Mouse (Mus musculus) forebrain, embryonic 16.5 days (tissue): ENCODE data around the gene Tbx15. TPM values are rescaled to one million over a fixed set of nuclear protein-coding genes. Genes with fewer than 3 reads are reported as not detected.

Source experiments
- ATAC-seq: fragments of 200-750 bp; cut with Nextera tagmentation; 2 replicates; pipeline ENCODE4 v1.8.0; 2017; ENCODE audit warnings: mild to moderate bottlenecking, moderate library complexity
- H3K27ac ChIP-seq: fragments of 300-500 bp; sonication (generic); 2 replicates; pipeline ENCODE4 v1.5.1; 2014; ENCODE audit warnings: low read length, control low read depth
- H3K27me3 ChIP-seq: fragments of 300-500 bp; sonication (generic); replicated peaks from 2 replicates; pipeline ENCODE4 v1.6.1; 2014; ENCODE audit warnings: low read length; ENCODE audit not compliant: control insufficient read depth, insufficient read depth
- H3K36me3 ChIP-seq: fragments of 300-500 bp; sonication (generic); 2 replicates; pipeline ENCODE4 v1.6.1; 2014; ENCODE audit not compliant: control insufficient read depth, insufficient read depth
- H3K4me1 ChIP-seq: fragments of 300-500 bp; sonication (generic); replicated peaks from 2 replicates; pipeline ENCODE4 v1.6.1; 2014; ENCODE audit warnings: low read length; ENCODE audit not compliant: control insufficient read depth, insufficient read depth
- H3K4me2 ChIP-seq: fragments of 300-500 bp; sonication (generic); 2 replicates; pipeline ENCODE4 v1.6.1; 2014; ENCODE audit warnings: mild to moderate bottlenecking, low read length, control low read depth
- H3K4me3 ChIP-seq: fragments of 300-500 bp; sonication (generic); replicated peaks from 2 replicates; pipeline ENCODE4 v1.5.1; 2014; ENCODE audit warnings: mild to moderate bottlenecking, low read length, control low read depth
- H3K9ac ChIP-seq: fragments of 300-500 bp; sonication (generic); replicated peaks from 2 replicates; pipeline ENCODE4 v1.6.1; 2014; ENCODE audit warnings: low read depth, low read length, control low read depth
- H3K9me3 ChIP-seq: fragments of 300-500 bp; sonication (generic); 2 replicates; pipeline ENCODE4 v1.6.1; 2016; ENCODE audit warnings: low read length; ENCODE audit not compliant: control insufficient read depth
- WGBS: fragments of 180-500 bp; shearing (Covaris S2); extraction: QIAGEN DNeasy Blood & Tissue Kit; methylation state at CpG from one replicate; pipeline ENCODE4 v1.1.7; 2014; 5-methylcytosine and 5-hydroxymethylcytosine counted together
- polyA plus RNA-seq: library from polyadenylated mRNA; unstranded; fragments of >200 nt; fragmentation: Nextera tagmentation; extraction: Ambion mirVana; gene quantifications from 2 replicates; pipeline ENCODE4 v1.2.1, GENCODE M21; 2015

The Tbx15 gene
- polyA plus RNA-seq, 1 experiment from 2014 or later: 0.79 TPM

DNA sequence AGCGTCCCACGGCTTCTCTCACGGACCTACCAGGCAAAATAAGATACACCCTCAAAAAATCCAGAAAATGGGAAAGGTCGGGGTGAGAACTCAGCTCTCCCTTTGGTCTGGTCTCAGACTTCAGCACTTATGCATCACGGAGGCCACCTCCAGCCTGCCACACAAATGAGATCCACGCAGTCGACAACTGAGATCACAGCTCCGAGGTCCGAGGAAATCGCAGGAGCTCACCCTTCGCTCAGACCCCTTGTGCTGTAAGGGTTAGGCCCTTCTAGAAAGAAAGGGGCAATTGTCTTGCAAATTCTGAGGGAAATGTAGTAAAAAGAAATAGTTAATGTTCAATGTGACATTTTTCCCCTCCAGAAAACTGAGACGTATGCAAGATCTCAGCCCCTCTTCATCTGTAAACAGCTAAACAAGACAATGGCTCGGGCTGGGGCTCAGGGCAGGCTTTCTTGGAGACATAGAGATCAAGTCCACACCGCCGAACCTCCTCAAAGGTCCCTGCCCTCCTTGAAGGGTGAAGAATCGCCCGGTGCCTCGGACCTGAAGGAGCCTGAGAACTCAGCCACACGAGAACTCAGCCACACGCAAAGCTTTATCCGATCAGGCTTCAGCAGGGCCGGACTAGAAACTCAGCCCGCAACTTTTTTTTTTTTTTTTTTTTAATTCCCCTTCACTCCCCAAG is 4.9 kb upstream of the Tbx15 start:
- H3K9me3 ChIP-seq: no peaks in the 10 kb centered on the region
- no peak overlapping the region for H3K9ac ChIP-seq
- WGBS: 3% methylated on average over 23 of the region's 23 CpGs
- no peak overlapping the region for H3K4me3 ChIP-seq
- no peaks in the 10 kb centered on the region for H3K36me3 ChIP-seq
- H3K27ac ChIP-seq: no peak overlapping the region
- no peak for ATAC-seq
- peaks cover 78% of the 10 kb centered on the region for H3K27me3 ChIP-seq
- no peak overlapping the region for H3K4me2 ChIP-seq
- peaks cover 7% of the 10 kb centered on the region for H3K4me1 ChIP-seq

GRCm38 (mm10) chr3:99235804-99236755 is 4.1 kb upstream of the Tbx15 start:
- ATAC-seq: no peak
- Histone ChIP-seq H3K4me2 (no peak overlapping the region), H3K27me3 (peaks cover 84% of the 10 kb centered on the region), H3K36me3 (no peaks in the 10 kb centered on the region), H3K4me3 (no peak overlapping the region), H3K4me1 (peaks cover 7% of the 10 kb centered on the region), H3K9ac (no peak overlapping the region), H3K9me3 (no peaks in the 10 kb centered on the region), H3K27ac (no peak overlapping the region)
- WGBS: 4% methylated on average over 18 of the region's 18 CpGs

- Histone ChIP-seq H3K27ac (no peak overlapping the region), H3K4me3 (no peak overlapping the region), H3K4me2 (no peak overlapping the region), H3K9ac (no peak overlapping the region), H3K27me3 (peaks cover 91% of the 10 kb centered on the region), H3K9me3 (no peaks in the 10 kb centered on the region), H3K36me3 (no peaks in the 10 kb centered on the region), H3K4me1 (peaks cover 7% of the 10 kb centered on the region)
- ATAC-seq: no peak
- 4% methylated on average over 1 of the region's 1 CpGs for WGBS
Observed at GRCm38 (mm10) chr3:99238691-99239090, 1.5 kb upstream of the Tbx15 start.

DNA sequence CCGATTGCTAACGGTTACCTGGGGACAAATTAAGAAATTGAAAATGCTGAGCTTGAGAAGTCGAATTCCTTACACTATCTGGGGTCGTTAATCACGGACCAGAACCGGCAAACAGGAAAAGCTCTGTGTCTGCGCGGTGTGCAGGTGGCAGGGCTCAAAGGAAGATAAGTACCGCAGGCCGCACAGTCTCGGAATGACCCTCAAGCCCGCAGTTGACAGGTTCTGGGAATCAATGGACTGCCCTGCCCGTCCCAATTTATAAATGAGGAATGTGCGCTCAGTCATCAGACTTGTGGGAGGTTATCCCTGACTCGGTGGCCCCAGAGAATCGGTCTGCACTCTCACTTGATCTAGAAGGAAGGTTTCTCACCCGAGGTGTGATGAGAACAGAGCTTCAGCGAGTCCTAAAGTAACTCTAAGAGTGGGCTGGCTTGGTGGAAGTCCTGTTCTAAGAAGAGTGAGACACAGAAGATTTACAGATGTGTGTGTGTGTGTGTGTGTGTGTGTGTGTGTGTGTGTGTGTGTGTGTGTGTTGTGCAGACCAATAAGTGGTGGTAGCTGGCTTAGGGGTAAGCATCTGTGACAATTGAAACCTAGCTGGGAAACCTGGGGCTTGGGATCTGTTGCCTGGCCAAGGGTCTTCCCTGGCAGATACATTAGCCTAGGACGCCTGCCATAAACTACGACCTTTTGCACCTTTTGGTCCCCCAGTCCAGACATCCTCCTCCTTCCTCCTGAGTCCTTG is 708 bp upstream of the Tbx15 start:
- Histone ChIP-seq H3K4me2 (no peak overlapping the region), H3K36me3 (no peaks in the 10 kb centered on the region), H3K9me3 (no peaks in the 10 kb centered on the region), H3K4me1 (no peaks in the 10 kb centered on the region; the same call in 1 of the 2 replicates), H3K27ac (no peak overlapping the region), H3K27me3 (peaks cover 91% of the 10 kb centered on the region), H3K9ac (no peak overlapping the region), H3K4me3 (no peak overlapping the region)
- WGBS: under 1% methylated on average over 20 of the region's 20 CpGs
- ATAC-seq: no peak

- 0 out of 2 replicates have a peak overlapping the region, but pooled peaks have one; percentile 5 for H3K4me3 ChIP-seq
- under 1% methylated on average over 50 of the region's 50 CpGs for WGBS
- H3K4me2 ChIP-seq: peak overlapping the region; percentile 22; the same call in 1 of the 2 replicates
- peaks cover 91% of the 10 kb centered on the region for H3K27me3 ChIP-seq
- H3K27ac ChIP-seq: no peak overlapping the region
- ATAC-seq: 0 out of 2 replicates have a peak, but pooled peaks have one; percentile 28
- no peaks in the 10 kb centered on the region for H3K9me3 ChIP-seq
- H3K9ac ChIP-seq: no peak overlapping the region
- H3K36me3 ChIP-seq: no peaks in the 10 kb centered on the region
- no peaks in the 10 kb centered on the region; the same call in 1 of the 2 replicates for H3K4me1 ChIP-seq
Observed at GRCm38 (mm10) chr3:99240811-99241738, 894 bp downstream of the Tbx15 start.

DNA sequence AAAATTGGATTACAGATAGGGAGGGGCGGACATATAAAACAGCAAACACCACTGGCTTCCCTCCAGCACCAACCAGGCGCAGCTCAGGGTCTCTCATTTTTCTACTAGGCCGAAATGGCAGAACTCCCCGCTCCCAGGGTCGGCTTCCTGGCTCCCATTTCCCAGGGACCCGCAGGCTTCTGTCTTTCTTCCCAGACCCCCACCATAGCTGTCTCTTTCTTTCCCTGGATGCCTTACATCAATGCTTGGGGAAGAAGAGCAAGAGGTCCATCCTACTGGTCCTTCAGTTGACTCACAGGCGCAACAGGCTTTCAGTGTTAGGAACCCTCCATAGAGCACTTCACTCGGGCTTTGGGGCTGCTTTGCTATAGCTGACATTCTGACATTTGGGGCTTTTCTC is 2.3 kb downstream of the Tbx15 start:
- H3K27ac ChIP-seq: no peak overlapping the region
- no peak for ATAC-seq
- no peak overlapping the region for H3K4me3 ChIP-seq
- H3K4me2 ChIP-seq: no peak overlapping the region
- H3K9ac ChIP-seq: no peak overlapping the region
- 5% methylated on average over 8 of the region's 8 CpGs for WGBS
- H3K27me3 ChIP-seq: peaks cover 93% of the 10 kb centered on the region
- no peaks in the 10 kb centered on the region for H3K9me3 ChIP-seq
- H3K4me1 ChIP-seq: no peaks in the 10 kb centered on the region; the same call in 1 of the 2 replicates
- H3K36me3 ChIP-seq: no peaks in the 10 kb centered on the region

- H3K9me3 ChIP-seq: no peaks in the 10 kb centered on the region
- H3K4me1 ChIP-seq: no peaks in the 10 kb centered on the region; the same call in 1 of the 2 replicates
- ATAC-seq: no peak
- no peak overlapping the region for H3K4me2 ChIP-seq
- H3K27ac ChIP-seq: no peak overlapping the region
- peaks cover 90% of the 10 kb centered on the region for H3K27me3 ChIP-seq
- no peaks in the 10 kb centered on the region for H3K36me3 ChIP-seq
- 17% methylated on average over 3 of the region's 3 CpGs for WGBS
- no peak overlapping the region for H3K4me3 ChIP-seq
- H3K9ac ChIP-seq: no peak overlapping the region
Observed at GRCm38 (mm10) chr3:99245341-99245740, 5.2 kb downstream of the Tbx15 start.

- no peak for ATAC-seq
- Histone ChIP-seq H3K27me3 (peaks cover 93% of the 10 kb centered on the region), H3K4me3 (no peak overlapping the region), H3K9ac (no peak overlapping the region), H3K4me1 (no peaks in the 10 kb centered on the region), H3K36me3 (no peaks in the 10 kb centered on the region), H3K4me2 (no peak overlapping the region), H3K27ac (no peak overlapping the region), H3K9me3 (no peaks in the 10 kb centered on the region)
- WGBS: 38% methylated on average over 3 of the region's 3 CpGs
Observed at GRCm38 (mm10) chr3:99246629-99247028, 6.4 kb downstream of the Tbx15 start.
